ENCODE assay signal across 10 mouse cellular contexts in genomic region chr11:88989530-88989929, GRCm38 (mm10). TPM values are rescaled to one million over a fixed set of nuclear protein-coding genes. Genes with fewer than 3 reads are reported as not detected.
DNase-seq lines count a peak whose midpoint lies in the region; ATAC-seq and TF ChIP-seq lines count a peak whose summit lies in the region.
"Had no signal": no experiment of that assay in that cellular context is flagged by ENCODE, and none has a peak within 500 bp of the region (broad histone marks: within the 10 kb centered on the region; RNA-seq: fewer than 3 reads in every experiment).

No protein-coding gene starts in this region.

- TF ChIP-seq CTCF in spleen, adult 2 months (IDR thresholded peaks at IDR 0.05; ENCODE audit: extremely low read depth, insufficient read depth, insufficient read length, insufficient replicate concordance) = peak; percentile 18; the same call in 1 of the 2 replicates
- TF ChIP-seq CTCF in small intestine, adult 2 months (IDR thresholded peaks at IDR 0.05; ENCODE audit: extremely low read depth, insufficient read length, insufficient replicate concordance, low read depth, low read length) = peak; percentile 36; the same call in 1 of the 2 replicates

- no peak overlapping the region for H3K27ac ChIP-seq in spleen, adult 2 months (ENCODE audit: insufficient read depth, low read length)
- no peak overlapping the region for H3K27ac ChIP-seq in small intestine, adult 2 months (ENCODE audit: insufficient read depth, low read depth, low read length)
- H3K27ac ChIP-seq in kidney, embryonic 16.5 days (ENCODE audit: low read length) = no peak overlapping the region

- peak; percentile 57 for DNase-seq in embryo, embryonic 10.5 days (ENCODE audit: low spot score)
- DNase-seq in embryo, embryonic 10 days (ENCODE audit: low spot score) = no peak
- DNase-seq in spleen, adult 2 months (ENCODE audit: low read depth in 1 of 2, low spot score in 2 of 2) = peak in 1 of 2 experiments; percentile 41
- DNase-seq in spleen, postnatal 14 days (ENCODE audit: low spot score in 2 of 2) = no peak
- DNase-seq in liver = peak; percentile 24
- DNase-seq in MN1 (ENCODE audit: low spot score) = no peak
- DNase-seq: cerebellum, adult 18-20 months had no signal

- H3K4me3 ChIP-seq in spleen, adult 2 months (ENCODE audit: extremely low read depth, insufficient read depth, insufficient read length) = no peak overlapping the region
- no peak overlapping the region for H3K4me3 ChIP-seq in small intestine, adult 2 months (ENCODE audit: low read depth, low read length)
- no peak overlapping the region for H3K4me3 ChIP-seq in kidney, embryonic 16.5 days (ENCODE audit: low read length)

- no peak overlapping the region for H3K9ac ChIP-seq in kidney, embryonic 16.5 days (replicated peaks; ENCODE audit: low read length)

- no peaks in the 10 kb centered on the region for H3K4me1 ChIP-seq in spleen, adult 2 months (ENCODE audit: control insufficient read depth, insufficient read depth, insufficient read length)
- peaks cover 2% of the 10 kb centered on the region; the same call in 1 of the 2 replicates for H3K4me1 ChIP-seq in small intestine, adult 2 months (ENCODE audit: control insufficient read depth, insufficient read depth, insufficient read length, low read length)
- no peaks in the 10 kb centered on the region for H3K4me1 ChIP-seq in kidney, embryonic 16.5 days (ENCODE audit: insufficient read depth, low read length)

- no peak for TF ChIP-seq POLR2A in spleen, adult 2 months (IDR thresholded peaks at IDR 0.05; ENCODE audit: low read depth, low read length)
- TF ChIP-seq POLR2A in small intestine, adult 2 months (IDR thresholded peaks at IDR 0.05; ENCODE audit: low read depth, low read length) = no peak

- 62% methylated on average over 5 of the region's 5 CpGs for WGBS in spleen, adult 2 months
- WGBS in small intestine, adult 2 months = 63% methylated on average over 5 of the region's 5 CpGs
- 66% methylated on average over 5 of the region's 5 CpGs for WGBS in kidney, embryonic 16.5 days

- no peaks in the 10 kb centered on the region for H3K27me3 ChIP-seq in spleen, adult 2 months (ENCODE audit: control insufficient read depth, insufficient read depth, low read length)
- H3K27me3 ChIP-seq in small intestine, adult 2 months (ENCODE audit: control insufficient read depth, insufficient read depth, low read length) = no peaks in the 10 kb centered on the region
- no peaks in the 10 kb centered on the region for H3K27me3 ChIP-seq in kidney, embryonic 16.5 days (ENCODE audit: insufficient read depth, low read length)

- H3K36me3 ChIP-seq in spleen, adult 2 months (ENCODE audit: control insufficient read depth, insufficient read depth, low read length) = peaks cover 7% of the 10 kb centered on the region
- H3K36me3 ChIP-seq in small intestine, adult 2 months (ENCODE audit: control insufficient read depth, insufficient read depth, low read length) = peaks cover 7% of the 10 kb centered on the region
- peaks cover 29% of the 10 kb centered on the region for H3K36me3 ChIP-seq in kidney, embryonic 16.5 days (ENCODE audit: insufficient read depth, low read length)

- ATAC-seq in kidney, embryonic 16.5 days (ENCODE audit: low FRiP score, low TSS enrichment) = no peak

- no peak overlapping the region for H3K4me2 ChIP-seq in kidney, embryonic 16.5 days (replicated peaks; ENCODE audit: low read depth, low read length)

- no peaks in the 10 kb centered on the region for H3K9me3 ChIP-seq in kidney, embryonic 16.5 days (ENCODE audit: low read length)

RNA-seq across cellular contexts. Expression of gene Trim25, which starts 9.6 kb away (rescaled TPM):
- 41.5 and 67.0 TPM in 2 replicates for polyA plus RNA-seq in spleen, adult 2 months (2012; rRNA removed)
- polyA plus RNA-seq in small intestine, adult 2 months (2012; rRNA removed) = 57.2 and 129 TPM in 2 replicates
- 17.0 and 17.8 TPM in 2 replicates for polyA plus RNA-seq in kidney, embryonic 16.5 days (2015; fragmentation: Nextera tagmentation; extraction: Ambion mirVana)

RNA-seq across cellular contexts. Expression of gene Coil, which starts 19.5 kb away (rescaled TPM):
- 3.9 and 4.0 TPM in 2 replicates for polyA plus RNA-seq in spleen, adult 2 months (2012; rRNA removed)
- polyA plus RNA-seq in small intestine, adult 2 months (2012; rRNA removed) = 1.1 and 1.4 TPM in 2 replicates
- 16.7 and 17.4 TPM in 2 replicates for polyA plus RNA-seq in kidney, embryonic 16.5 days (2015; fragmentation: Nextera tagmentation; extraction: Ambion mirVana)

RNA-seq across cellular contexts. Expression of gene Elobl, which starts 22.8 kb away (rescaled TPM):
- 0.31 and 0.75 TPM in 2 replicates for polyA plus RNA-seq in spleen, adult 2 months (2012; rRNA removed)
- 0.37 TPM in 1 of 2 replicates, not detected in the other for polyA plus RNA-seq in small intestine, adult 2 months (2012; rRNA removed)
- polyA plus RNA-seq in kidney, embryonic 16.5 days (2015; fragmentation: Nextera tagmentation; extraction: Ambion mirVana) = not detected in 2 replicates
- polyA plus RNA-seq: neural tube, embryonic 14.5 days had no signal

RNA-seq across cellular contexts. Expression of gene Scpep1, which starts 34.3 kb away (rescaled TPM):
- 15.3 and 17.4 TPM in 2 replicates for polyA plus RNA-seq in spleen, adult 2 months (2012; rRNA removed)
- polyA plus RNA-seq in small intestine, adult 2 months (2012; rRNA removed) = 4.7 and 31.1 TPM in 2 replicates
- polyA plus RNA-seq in kidney, embryonic 16.5 days (2015; fragmentation: Nextera tagmentation; extraction: Ambion mirVana) = 143 and 158 TPM in 2 replicates

Comparison
In these comparisons a context has a peak if more than half of its experiments do, and no peak if none do; other contexts are left out.
1. DNase-seq: peak in embryo, embryonic 10.5 days (single experiment) and liver (single experiment); none in embryo, embryonic 10 days (single experiment), spleen, postnatal 14 days (0 of 2) and MN1 (single experiment).